Mouse (Mus musculus): Measurements from ENCODE around the gene Gm45711. TPM values are rescaled to one million over a fixed set of nuclear protein-coding genes. Genes with fewer than 3 reads are reported as not detected.

The Gm45711 gene
- total and polyA plus RNA-seq, 3 experiments = not detected

DNA sequence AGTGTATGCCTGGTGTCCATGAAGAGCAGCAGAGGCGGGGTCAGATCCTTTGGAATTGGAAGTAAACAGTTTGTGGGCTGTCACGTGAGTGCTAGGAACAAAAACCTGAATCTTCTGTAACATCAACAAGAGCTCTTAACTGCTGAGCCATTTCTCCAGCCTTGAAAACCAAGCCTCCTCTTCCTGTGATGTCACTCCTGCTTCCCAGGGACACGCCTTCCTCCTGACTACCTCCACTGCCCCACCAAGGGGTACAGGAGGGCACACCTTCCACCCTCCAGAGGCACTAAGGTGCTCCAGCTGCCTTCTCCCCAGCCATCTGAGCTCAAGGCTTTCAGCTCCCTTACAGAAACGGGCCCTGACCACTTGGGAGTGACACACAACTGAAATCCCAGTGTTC lies 63.3 kb downstream of the Gm45711 start:
- Histone ChIP-seq H3K4me3 (replicated peaks in 1 of 3; ENCODE audit: low read depth in 2 of 3, low read length in 2 of 3, poor library complexity in 1 of 3) (peak overlapping the region; percentile 32 to 87 (median 65)), H3K9me3 (replicated peaks; ENCODE audit: low read length) (no peaks in the 10 kb centered on the region), H3K4me2 (ENCODE audit: insufficient read depth, low read depth, poor library complexity, severe bottlenecking) (peak overlapping the region; percentile 92), H3K27ac (ENCODE audit: insufficient read depth, low read depth) (peak overlapping the region; percentile 97), H3K79me2 (replicated peaks; ENCODE audit: control insufficient read depth, extremely low read depth, insufficient read depth, poor library complexity, severe bottlenecking) (0 out of 2 replicates have a peak, but pooled peaks cover 2% of the 10 kb centered on the region), H3K36me3 (replicated peaks in 1 of 2; ENCODE audit: control insufficient read depth in 1 of 2, insufficient read depth in 1 of 2, low read length in 1 of 2) (peaks cover 9 to 30% of the 10 kb centered on the region in 2 experiments), H3K9ac (ENCODE audit: insufficient read depth, low read depth) (peak overlapping the region; percentile 67), H3K4me1 (ENCODE audit: control insufficient read depth in 1 of 2, insufficient read depth in 2 of 2) (peaks cover 4 to 35% of the 10 kb centered on the region in 2 experiments), H3K27me3 (replicated peaks) (no peaks in the 10 kb centered on the region)
- in situ Hi-C loops (cut with MboI; ENCODE audit: low pct_ligation_motif_present, low pct_unique_long_range_greater_than_20kb, low sequenced_read_pairs) = loop anchor here (10.0 kb wide), 1 partner anchor 88 kb away; the partner anchor contains the start of gene Cmtm3
- dilution Hi-C loops (cut with MboI; ENCODE audit: extremely low pct_ligation_motif_present, extremely low pct_unique_long_range_greater_than_20kb, low sequenced_read_pairs) = no loop called here
- DNase-seq (ENCODE audit: extremely low read depth) = peak; percentile 66
- 0 out of 2 replicates have a peak, but pooled peaks have one; percentile 34 for TF ChIP-seq TBP (conservative IDR thresholded peaks at IDR 0.05; ENCODE audit: low read depth, low read length)
- TF ChIP-seq ZKSCAN1 (IDR thresholded peaks at IDR 0.05; ENCODE audit: borderline replicate concordance, low read depth, low read length) = no peak
- no peak for TF ChIP-seq USF2 (conservative IDR thresholded peaks at IDR 0.05; ENCODE audit: low read depth, low read length)
- no peak for TF ChIP-seq EP300 (IDR thresholded peaks at IDR 0.05; ENCODE audit: low read length)
- peak; percentile 50 for TF ChIP-seq BHLHE40 (IDR thresholded peaks at IDR 0.05; ENCODE audit: low read depth, low read length)

DNA sequence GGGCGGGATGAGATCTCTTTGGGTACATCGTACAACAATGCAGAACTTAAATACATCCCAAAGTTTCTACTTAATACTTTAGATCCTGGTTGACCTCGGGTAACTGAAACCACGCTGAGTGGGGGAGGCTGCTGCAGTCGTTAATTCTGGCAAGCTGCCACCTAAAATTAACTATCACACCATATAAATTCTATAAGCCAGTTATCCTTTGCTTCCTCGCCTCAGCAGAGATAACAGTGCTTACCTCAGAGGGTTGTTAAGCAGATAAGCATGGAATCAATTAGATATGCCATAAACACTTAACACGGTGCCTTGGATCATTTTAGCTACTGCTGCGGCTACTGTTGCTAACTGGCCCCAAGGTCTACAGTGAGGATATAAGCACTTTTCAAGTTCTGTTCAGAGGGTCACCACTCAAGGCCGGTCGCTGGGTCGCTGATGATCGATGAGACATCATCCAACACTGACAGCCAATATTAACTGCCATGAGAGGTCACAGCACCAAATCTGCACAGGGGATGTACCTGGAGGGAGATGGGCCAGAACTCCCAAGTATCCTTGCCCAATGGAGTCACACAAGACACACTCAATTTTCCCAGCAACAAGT lies 67.7 kb downstream of the Gm45711 start:
- Histone ChIP-seq H3K4me1 (ENCODE audit: control insufficient read depth in 1 of 2, insufficient read depth in 2 of 2) (peaks cover 4 to 15% of the 10 kb centered on the region in 2 experiments), H3K4me3 (replicated peaks in 1 of 3; ENCODE audit: low read depth in 2 of 3, low read length in 2 of 3, poor library complexity in 1 of 3) (no peak overlapping the region), H3K36me3 (replicated peaks in 1 of 2; ENCODE audit: control insufficient read depth in 1 of 2, insufficient read depth in 1 of 2, low read length in 1 of 2) (peaks cover 44 to 74% of the 10 kb centered on the region in 2 experiments), H3K27ac (ENCODE audit: insufficient read depth, low read depth) (no peak overlapping the region), H3K79me2 (replicated peaks; ENCODE audit: control insufficient read depth, extremely low read depth, insufficient read depth, poor library complexity, severe bottlenecking) (no peaks in the 10 kb centered on the region), H3K9me3 (replicated peaks; ENCODE audit: low read length) (no peaks in the 10 kb centered on the region), H3K9ac (ENCODE audit: insufficient read depth, low read depth) (no peak overlapping the region), H3K27me3 (replicated peaks) (no peaks in the 10 kb centered on the region), H3K4me2 (ENCODE audit: insufficient read depth, low read depth, poor library complexity, severe bottlenecking) (no peak overlapping the region)
- TF ChIP-seq ZKSCAN1 (IDR thresholded peaks at IDR 0.05; ENCODE audit: borderline replicate concordance, low read depth, low read length) (no peak), JUN (IDR thresholded peaks at IDR 0.05; ENCODE audit: insufficient read depth, low read depth, low read length) (no peak), POLR2AphosphoS2 (IDR thresholded peaks at IDR 0.05; ENCODE audit: low read depth, low read length) (no peak), USF2 (conservative IDR thresholded peaks at IDR 0.05; ENCODE audit: low read depth, low read length) (no peak), IRF4 (IDR thresholded peaks at IDR 0.05; ENCODE audit: low read depth, low read length) (no peak), NELFE (IDR thresholded peaks at IDR 0.05; ENCODE audit: low read depth, low read length) (no peak), POLR2A (IDR thresholded peaks at IDR 0.05; ENCODE audit: low read depth, low read length) (no peak), RCOR1 (conservative IDR thresholded peaks at IDR 0.05; ENCODE audit: low read depth, low read length) (no peak), KAT2A (IDR thresholded peaks at IDR 0.05; ENCODE audit: insufficient replicate concordance, low read length) (no peak), ZNF384 (IDR thresholded peaks at IDR 0.05; ENCODE audit: low read depth, low read length) (no peak), JUND (conservative IDR thresholded peaks at IDR 0.05; ENCODE audit: low read depth, low read length) (no peak), BHLHE40 (IDR thresholded peaks at IDR 0.05; ENCODE audit: low read depth, low read length) (no peak)
- in situ Hi-C loops (cut with MboI; ENCODE audit: low pct_ligation_motif_present, low pct_unique_long_range_greater_than_20kb, low sequenced_read_pairs) (loop anchor here (10.0 kb wide), 1 partner anchor 93 kb away; the partner anchor contains the start of gene Cmtm3), dilution Hi-C loops (cut with MboI; ENCODE audit: extremely low pct_ligation_motif_present, extremely low pct_unique_long_range_greater_than_20kb, low sequenced_read_pairs) (no loop called here)
- DNase-seq (ENCODE audit: extremely low read depth) = no peak
